Mouse (Mus musculus) CH12.LX (cell line): ENCODE results near the gene Ulk4. TPM values are rescaled to one million over a fixed set of nuclear protein-coding genes. Genes with fewer than 3 reads are reported as not detected.

ENCODE experiments used
- DNase-seq: peaks from one replicate; pipeline ENCODE4 v3.0.0-alpha.2; 2013; ENCODE audit errors: extremely low read depth
- H3K27ac ChIP-seq: 2 replicates; pipeline ENCODE4 v1.5.1; 2012; ENCODE audit warnings: low read depth, mild to moderate bottlenecking, control low read depth, moderate library complexity; ENCODE audit not compliant: insufficient read depth
- H3K27me3 ChIP-seq: replicated peaks from 2 replicates; pipeline ENCODE3; 2012; ENCODE audit warnings: inconsistent platforms
- H3K36me3 ChIP-seq, 2 experiments: replicated peaks in 1 of 2; 2 replicates each; pipeline versions ENCODE3 to v1.6.1; 2012; ENCODE audit warnings: inconsistent platforms in 1 of 2, low read length in 1 of 2, mild to moderate bottlenecking in 1 of 2, mixed read lengths in 1 of 2, moderate library complexity in 1 of 2; ENCODE audit not compliant: control insufficient read depth in 1 of 2, insufficient read depth in 1 of 2
- H3K4me1 ChIP-seq, 2 experiments: 2 replicates each; pipeline ENCODE4 v1.6.1; 2012; ENCODE audit warnings: inconsistent platforms in 1 of 2, moderate library complexity in 1 of 2; ENCODE audit not compliant: insufficient read depth in 2 of 2, control insufficient read depth in 1 of 2
- H3K4me2 ChIP-seq: 2 replicates; pipeline ENCODE4 v1.6.1; 2012; ENCODE audit warnings: low read depth, mild to moderate bottlenecking, control low read depth; ENCODE audit not compliant: poor library complexity, insufficient read depth, severe bottlenecking
- H3K4me3 ChIP-seq, 3 experiments: fragments of 150-350 bp in 1 of 3; sonication (generic) in 1 of 3; replicated peaks in 1 of 3; 2 replicates each; pipeline versions ENCODE3 to v1.5.1; 2011 to 2012; ENCODE audit warnings: low read depth in 2 of 3, low read length in 2 of 3, mild to moderate bottlenecking in 2 of 3, moderate library complexity in 2 of 3, control low read depth in 1 of 3, improper control_type of control experiment in 1 of 3, inconsistent platforms in 1 of 3, mixed read lengths in 1 of 3; ENCODE audit not compliant: poor library complexity in 1 of 3
- H3K79me2 ChIP-seq: replicated peaks from 2 replicates; pipeline ENCODE4 v1.6.1; 2012; ENCODE audit warnings: mild to moderate bottlenecking, moderate library complexity; ENCODE audit not compliant: control insufficient read depth, poor library complexity, insufficient read depth, severe bottlenecking; ENCODE audit errors: extremely low read depth
- H3K9ac ChIP-seq: 2 replicates; pipeline ENCODE4 v1.6.1; 2012; ENCODE audit warnings: low read depth, mild to moderate bottlenecking, control low read depth, moderate library complexity; ENCODE audit not compliant: insufficient read depth
- H3K9me3 ChIP-seq: replicated peaks from 2 replicates; pipeline ENCODE3; 2012; ENCODE audit warnings: low read length, inconsistent platforms, mixed read lengths
- CHD2 ChIP-seq: IDR thresholded peaks from 2 replicates; pipeline ENCODE4 v1.6.1; 2011; ENCODE audit warnings: low read length, improper control_type of control experiment
- ELF1 ChIP-seq: IDR thresholded peaks from 2 replicates; pipeline ENCODE4 v1.6.1; 2014; ENCODE audit warnings: low read depth, mild to moderate bottlenecking, inconsistent platforms, low read length, improper control_type of control experiment
- EP300 ChIP-seq: IDR thresholded peaks from 2 replicates; pipeline ENCODE4 v1.6.1; 2011; ENCODE audit warnings: low read length, improper control_type of control experiment
- ETS1 ChIP-seq: conservative IDR thresholded peaks from 2 replicates; pipeline ENCODE4 v1.6.1; 2012; ENCODE audit warnings: low read depth, mild to moderate bottlenecking, inconsistent platforms, low read length, improper control_type of control experiment, moderate library complexity
- KAT2A ChIP-seq: IDR thresholded peaks from 2 replicates; pipeline ENCODE4 v1.6.1; 2012; ENCODE audit warnings: low read length, improper control_type of control experiment, inconsistent platforms; ENCODE audit not compliant: insufficient replicate concordance
- MAFK ChIP-seq: IDR thresholded peaks from 2 replicates; pipeline ENCODE4 v1.6.1; 2011; ENCODE audit warnings: low read length, improper control_type of control experiment; ENCODE audit not compliant: insufficient replicate concordance
- MAX ChIP-seq: IDR thresholded peaks from 2 replicates; pipeline ENCODE4 v1.6.1; 2011; ENCODE audit warnings: low read length, improper control_type of control experiment
- MEF2A ChIP-seq: IDR thresholded peaks from 2 replicates; pipeline ENCODE4 v1.6.1; 2014; ENCODE audit warnings: low read depth, mild to moderate bottlenecking, inconsistent platforms, low read length, improper control_type of control experiment, borderline replicate concordance
- MXI1 ChIP-seq: IDR thresholded peaks from 2 replicates; pipeline ENCODE4 v1.6.1; 2011; ENCODE audit warnings: mild to moderate bottlenecking, low read depth, low read length, improper control_type of control experiment
- NELFE ChIP-seq: IDR thresholded peaks from 2 replicates; pipeline ENCODE4 v1.6.1; 2011; ENCODE audit warnings: low read depth, low read length, improper control_type of control experiment
- NRF1 ChIP-seq: IDR thresholded peaks from 2 replicates; pipeline ENCODE4 v1.6.1; 2014; ENCODE audit warnings: low read depth, mild to moderate bottlenecking, inconsistent platforms, low read length, improper control_type of control experiment, moderate library complexity
- PAX5 ChIP-seq: IDR thresholded peaks from 2 replicates; pipeline ENCODE4 v1.6.1; 2012; ENCODE audit warnings: low read length, inconsistent platforms, mixed read lengths
- POLR2A ChIP-seq: IDR thresholded peaks from 2 replicates; pipeline ENCODE4 v1.6.1; 2011; ENCODE audit warnings: low read depth, mild to moderate bottlenecking, improper control_type of control experiment, low read length
- POLR2AphosphoS2 ChIP-seq: IDR thresholded peaks from 2 replicates; pipeline ENCODE4 v1.6.1; 2011; ENCODE audit warnings: low read depth, low read length, improper control_type of control experiment
- RAD21 ChIP-seq: IDR thresholded peaks from 2 replicates; pipeline ENCODE4 v1.6.1; 2011; ENCODE audit warnings: low read depth, mild to moderate bottlenecking, low read length, improper control_type of control experiment, moderate library complexity
- RCOR1 ChIP-seq: conservative IDR thresholded peaks from 2 replicates; pipeline ENCODE4 v1.6.1; 2012; ENCODE audit warnings: low read depth, mild to moderate bottlenecking, inconsistent platforms, low read length, improper control_type of control experiment
- SIN3A ChIP-seq: IDR thresholded peaks from 2 replicates; pipeline ENCODE4 v1.6.1; 2012; ENCODE audit warnings: low read length, improper control_type of control experiment, inconsistent platforms
- SMC3 ChIP-seq: IDR thresholded peaks from 2 replicates; pipeline ENCODE4 v1.6.1; 2011; ENCODE audit warnings: low read depth, low read length, improper control_type of control experiment
- TBP ChIP-seq: conservative IDR thresholded peaks from 2 replicates; pipeline ENCODE4 v1.6.1; 2011; ENCODE audit warnings: low read depth, low read length, improper control_type of control experiment
- UBTF ChIP-seq: IDR thresholded peaks from 2 replicates; pipeline ENCODE4 v1.6.1; 2012; ENCODE audit warnings: low read depth, mild to moderate bottlenecking, inconsistent platforms, low read length, improper control_type of control experiment, moderate library complexity
- USF1 ChIP-seq: IDR thresholded peaks from 2 replicates; pipeline ENCODE4 v1.6.1; 2014; ENCODE audit warnings: low read depth, mild to moderate bottlenecking, inconsistent platforms, low read length, improper control_type of control experiment
- USF2 ChIP-seq: conservative IDR thresholded peaks from 2 replicates; pipeline ENCODE4 v1.6.1; 2011; ENCODE audit warnings: low read depth, low read length, improper control_type of control experiment
- ZC3H11A ChIP-seq: IDR thresholded peaks from 2 replicates; pipeline ENCODE4 v1.6.1; 2012; ENCODE audit warnings: low read depth, mild to moderate bottlenecking, inconsistent platforms, low read length, improper control_type of control experiment
- ZNF384 ChIP-seq: IDR thresholded peaks from 2 replicates; pipeline ENCODE4 v1.6.1; 2012; ENCODE audit warnings: low read depth, low read length, improper control_type of control experiment, inconsistent platforms
- dilution Hi-C: fragments of 300-500 bp; cut with MboI; formaldehyde crosslinking; loops from 2 replicates; pipeline ENCODE4 v1.14.3; 2020; ENCODE audit warnings: low sequenced_read_pairs; ENCODE audit not compliant: extremely low pct_unique_long_range_greater_than_20kb, extremely low pct_ligation_motif_present
- in situ Hi-C: fragments of 300-500 bp; cut with MboI; formaldehyde crosslinking; loops from 3 replicates; pipeline ENCODE4 v1.14.3; 2019; ENCODE audit warnings: low sequenced_read_pairs, low pct_ligation_motif_present, low pct_unique_long_range_greater_than_20kb, mixed read lengths
- polyA plus RNA-seq: library from polyadenylated mRNA; unstranded; fragments of >175 nt; gene quantifications from 2 replicates; pipeline ENCODE4 v1.2.1, GENCODE M21; 2012; ENCODE audit warnings: low read depth; ENCODE audit not compliant: insufficient read length
- total RNA-seq, 2 experiments: library from RNA; depleted of rRNA; stranded (reverse); fragments of 300-350 nt in 1 of 2; fragments of >200 nt in 1 of 2; gene quantifications; 2 replicates each; pipeline ENCODE4 v1.2.3; 2012 to 2014

Gene Ulk4
- total and polyA plus RNA-seq, 3 experiments: 1.6 to 25.8 (median 18.5) TPM

DNA sequence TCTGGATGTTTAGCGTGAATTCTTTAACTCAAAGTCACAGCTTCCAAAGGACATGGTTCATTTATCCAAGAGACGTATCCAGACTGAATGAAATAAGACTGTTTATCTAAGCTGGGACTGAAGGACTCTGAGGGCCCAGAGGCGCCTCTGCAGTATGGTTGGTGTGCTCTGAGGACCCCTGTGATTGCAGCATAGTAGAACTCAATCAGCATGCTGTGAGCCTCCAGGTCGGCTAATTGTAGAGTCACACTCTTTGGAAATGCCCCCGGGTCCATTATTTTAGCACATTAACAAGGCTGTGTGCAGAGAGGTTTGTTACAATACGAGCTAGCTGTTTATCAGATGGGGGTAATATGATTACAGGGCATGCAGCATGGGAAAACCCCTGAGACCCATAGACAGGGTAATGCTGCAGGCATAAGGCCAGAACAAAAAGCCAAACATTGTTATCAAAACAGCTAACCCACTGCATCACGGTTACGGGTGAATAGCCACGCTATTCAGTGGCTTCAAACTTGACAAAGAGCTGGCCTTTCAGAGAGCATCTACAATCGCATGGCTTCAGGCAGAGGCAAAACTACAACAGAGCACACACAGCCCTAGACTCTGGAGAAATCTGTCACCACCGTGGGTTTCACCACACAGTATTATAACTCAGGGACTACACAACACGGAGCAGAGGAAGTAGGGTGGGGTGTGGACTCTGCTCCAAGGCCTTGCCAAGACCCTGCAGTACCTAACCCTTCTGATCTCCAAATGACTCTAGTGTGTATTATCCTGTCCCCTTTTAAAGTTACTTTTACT lies 215.0 kb downstream of the Ulk4 start:
- TF ChIP-seq MAFK: no peak
- no peak for TF ChIP-seq MXI1
- TF ChIP-seq CHD2: no peak
- TF ChIP-seq TBP: no peak
- TF ChIP-seq PAX5: no peak
- TF ChIP-seq RCOR1: no peak
- TF ChIP-seq ETS1: no peak
- TF ChIP-seq POLR2AphosphoS2: no peak
- TF ChIP-seq USF2: no peak
- no peak for TF ChIP-seq SIN3A
- no peak for TF ChIP-seq MEF2A
- no peak for TF ChIP-seq ELF1
- no peak for TF ChIP-seq RAD21
- no peak for TF ChIP-seq EP300
- no peak for TF ChIP-seq UBTF
- TF ChIP-seq SMC3: no peak
- no peak for TF ChIP-seq USF1
- TF ChIP-seq POLR2A: no peak
- no peak for TF ChIP-seq NRF1
- TF ChIP-seq ZC3H11A: no peak
- no peak overlapping the region for H3K4me2 ChIP-seq
- peaks cover 0 to 15% of the 10 kb centered on the region in 2 experiments for H3K36me3 ChIP-seq
- DNase-seq: no peak
- in situ Hi-C loops (no loop called here), dilution Hi-C loops (no loop called here)
- no peak overlapping the region for H3K27ac ChIP-seq
- no peaks in the 10 kb centered on the region for H3K9me3 ChIP-seq
- H3K79me2 ChIP-seq: no peaks in the 10 kb centered on the region
- peaks cover 3 to 18% of the 10 kb centered on the region in 2 experiments; a peak in 2 of 4 replicates for H3K4me1 ChIP-seq
- no peak overlapping the region for H3K4me3 ChIP-seq
- no peaks in the 10 kb centered on the region for H3K27me3 ChIP-seq
- no peak overlapping the region for H3K9ac ChIP-seq

DNA sequence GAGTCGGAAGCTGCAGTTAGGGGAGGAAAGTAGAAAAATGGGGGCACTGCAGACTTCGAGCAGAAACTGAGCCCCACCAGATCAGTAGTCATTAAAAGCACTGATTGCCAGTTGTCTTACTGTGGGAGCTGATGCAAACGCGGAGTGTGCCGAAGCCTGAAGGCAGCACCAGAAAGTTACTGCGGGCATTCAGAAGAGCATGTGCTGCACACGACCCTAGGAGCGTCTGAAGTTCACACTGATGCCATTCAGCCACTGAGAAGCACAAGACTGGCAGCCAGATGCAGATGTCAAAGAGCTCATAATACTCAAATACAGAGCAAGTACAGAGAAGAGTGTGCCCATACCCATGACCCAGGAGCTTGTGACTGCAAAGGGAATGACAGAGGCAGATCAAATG lies 216.7 kb downstream of the Ulk4 start:
- Histone ChIP-seq H3K36me3 (peaks cover 0 to 16% of the 10 kb centered on the region in 2 experiments), H3K4me3 (no peak overlapping the region), H3K27ac (no peak overlapping the region), H3K9me3 (no peaks in the 10 kb centered on the region), H3K79me2 (no peaks in the 10 kb centered on the region), H3K9ac (no peak overlapping the region), H3K4me2 (no peak overlapping the region), H3K4me1 (peaks cover 4 to 33% of the 10 kb centered on the region in 2 experiments), H3K27me3 (no peaks in the 10 kb centered on the region)
- in situ Hi-C loops: no loop called here
- DNase-seq: no peak
- dilution Hi-C loops: no loop called here
- TF ChIP-seq USF1: no peak
- no peak for TF ChIP-seq TBP
- no peak for TF ChIP-seq MAFK
- no peak for TF ChIP-seq MXI1
- TF ChIP-seq ZNF384: no peak
- no peak for TF ChIP-seq MAX
- TF ChIP-seq NELFE: no peak
- TF ChIP-seq PAX5: no peak
- TF ChIP-seq KAT2A: no peak
